Mouse (Mus musculus) brown adipose tissue, adult 24 weeks (tissue): ENCODE data around the gene Spin1. TPM values are rescaled to one million over a fixed set of nuclear protein-coding genes. Genes with fewer than 3 reads are reported as not detected.

Experiments
- H3K27ac ChIP-seq: fragments of 200-500 bp; replicated peaks from 2 replicates; pipeline ENCODE4 v1.5.1; 2012; ENCODE audit warnings: low read depth, mild to moderate bottlenecking, low read length
- H3K4me1 ChIP-seq: fragments of 200-500 bp; 2 replicates; pipeline ENCODE4 v1.6.1; 2012; ENCODE audit warnings: low read length, mixed read lengths; ENCODE audit not compliant: control insufficient read depth, insufficient read depth, insufficient read length
- H3K4me3 ChIP-seq: fragments of 200-500 bp; 2 replicates; pipeline ENCODE4 v1.5.1; 2012; ENCODE audit warnings: low read depth, mild to moderate bottlenecking, low read length, moderate library complexity; ENCODE audit not compliant: insufficient read depth
- polyA plus RNA-seq: library from polyadenylated mRNA; stranded (reverse); fragments of >200 nt; gene quantifications from 2 replicates; pipeline ENCODE4 v1.2.4, GENCODE M21; 2012; ENCODE audit not compliant: missing spikeins, insufficient read depth, insufficient read length

The Spin1 gene
- polyA plus RNA-seq, 1 experiment: 14.7 TPM

- Histone ChIP-seq H3K4me3 (no peak overlapping the region), H3K4me1 (no peaks in the 10 kb centered on the region), H3K27ac (no peak overlapping the region)
These were observed 52.4 kb downstream of the Spin1 start for GRCm38 (mm10) chr13:51152966-51153669.

GRCm38 (mm10) chr13:51153670-51154030 is 53.0 kb downstream of the Spin1 start:
- Histone ChIP-seq H3K4me3 (no peak overlapping the region), H3K27ac (no peak overlapping the region), H3K4me1 (no peaks in the 10 kb centered on the region)

GRCm38 (mm10) chr13:51155178-51156013 is 54.7 kb downstream of the Spin1 start:
- no peak overlapping the region for H3K4me3 ChIP-seq
- no peak overlapping the region for H3K27ac ChIP-seq
- no peaks in the 10 kb centered on the region for H3K4me1 ChIP-seq

GRCm38 (mm10) chr13:51156014-51156386 is 55.3 kb downstream of the Spin1 start:
- Histone ChIP-seq H3K27ac (no peak overlapping the region), H3K4me3 (no peak overlapping the region)

GRCm38 (mm10) chr13:51157291-51157690 is 56.6 kb downstream of the Spin1 start:
- Histone ChIP-seq H3K27ac (no peak overlapping the region), H3K4me1 (no peaks in the 10 kb centered on the region), H3K4me3 (no peak overlapping the region)

More at GRCm38 (mm10) chr13:51156014-51156386, 55.3 kb downstream of the Spin1 start:
- H3K4me1 ChIP-seq: no peaks in the 10 kb centered on the region

GRCm38 (mm10) chr13:51161672-51162071 is 61.0 kb downstream of the Spin1 start:
- no peaks in the 10 kb centered on the region for H3K4me1 ChIP-seq
- H3K27ac ChIP-seq: no peak overlapping the region
- H3K4me3 ChIP-seq: no peak overlapping the region

- H3K4me3 ChIP-seq: no peak overlapping the region
- no peak overlapping the region for H3K27ac ChIP-seq
- no peaks in the 10 kb centered on the region for H3K4me1 ChIP-seq
These were observed 61.6 kb downstream of the Spin1 start for GRCm38 (mm10) chr13:51162246-51162645.

GRCm38 (mm10) chr13:51166711-51167110 is 66.0 kb downstream of the Spin1 start:
- Histone ChIP-seq H3K4me3 (no peak overlapping the region), H3K27ac (no peak overlapping the region), H3K4me1 (peaks cover 2% of the 10 kb centered on the region; the same call in 1 of the 2 replicates)

GRCm38 (mm10) chr13:51170215-51170614 is 69.5 kb downstream of the Spin1 start:
- 0 out of 2 replicates have a peak overlapping the region, but pooled peaks have one; percentile 15 for H3K4me3 ChIP-seq
- H3K4me1 ChIP-seq: peaks cover 2% of the 10 kb centered on the region; the same call in 1 of the 2 replicates
- H3K27ac ChIP-seq: no peak overlapping the region

- peak within 1 kb of the TSS; percentile 55 for H3K4me3 ChIP-seq
- peaks cover 2% of the 10 kb centered on the region; the same call in 1 of the 2 replicates for H3K4me1 ChIP-seq
- H3K27ac ChIP-seq: no peak within 1 kb of the TSS
These were observed 70.3 kb downstream of the Spin1 start, which contains the start of gene Nxnl2 for GRCm38 (mm10) chr13:51170691-51171680. Nxnl2 (plus strand) TSS chr13:51171022.

- Histone ChIP-seq H3K27ac (no peak overlapping the region), H3K4me1 (peaks cover 2% of the 10 kb centered on the region; the same call in 1 of the 2 replicates), H3K4me3 (no peak overlapping the region)
These were observed 71.9 kb downstream of the Spin1 start for GRCm38 (mm10) chr13:51172601-51173000.

- H3K27ac ChIP-seq: no peak overlapping the region
- no peaks in the 10 kb centered on the region for H3K4me1 ChIP-seq
- H3K4me3 ChIP-seq: no peak overlapping the region
These were observed 78.3 kb downstream of the Spin1 start for GRCm38 (mm10) chr13:51178932-51179331.

- H3K27ac ChIP-seq: no peak overlapping the region
- H3K4me1 ChIP-seq: no peaks in the 10 kb centered on the region
- no peak overlapping the region for H3K4me3 ChIP-seq
These were observed 78.7 kb downstream of the Spin1 start for GRCm38 (mm10) chr13:51179362-51179761.

GRCm38 (mm10) chr13:51182236-51182635 is 81.6 kb downstream of the Spin1 start:
- Histone ChIP-seq H3K4me3 (no peak overlapping the region), H3K4me1 (no peaks in the 10 kb centered on the region), H3K27ac (no peak overlapping the region)

- Histone ChIP-seq H3K27ac (no peak overlapping the region), H3K4me3 (no peak overlapping the region), H3K4me1 (no peaks in the 10 kb centered on the region)
These were observed 84.2 kb downstream of the Spin1 start for GRCm38 (mm10) chr13:51184896-51185295.
